Mouse (Mus musculus) megakaryocyte, embryonic 14.5 days (primary cell): Measurements from ENCODE around the gene Tmem104. TPM values are rescaled to one million over a fixed set of nuclear protein-coding genes. Genes with fewer than 3 reads are reported as not detected.

Source experiments
- H3K27me3 ChIP-seq: replicated peaks from 2 replicates; pipeline ENCODE3; 2012; ENCODE audit warnings: inconsistent platforms
- H3K36me3 ChIP-seq: replicated peaks from 2 replicates; pipeline ENCODE3; 2012; ENCODE audit warnings: low read length, inconsistent platforms, mixed read lengths
- H3K4me1 ChIP-seq: 2 replicates; pipeline ENCODE4 v1.6.1; 2012; ENCODE audit warnings: inconsistent platforms
- H3K4me3 ChIP-seq: replicated peaks from 2 replicates; pipeline ENCODE3; 2012; ENCODE audit warnings: moderate library complexity, mild to moderate bottlenecking, inconsistent platforms
- H3K9me3 ChIP-seq: 2 replicates; pipeline ENCODE4 v1.6.1; 2012; ENCODE audit warnings: inconsistent platforms
- FLI1 ChIP-seq: IDR thresholded peaks from 2 replicates; pipeline ENCODE4 v1.6.1; 2012; ENCODE audit warnings: low read length, inconsistent platforms, mixed read lengths
- GATA1 ChIP-seq: IDR thresholded peaks from 3 replicates; pipeline ENCODE4 v1.6.1; 2012; ENCODE audit warnings: mixed read lengths, low read length, inconsistent platforms, borderline replicate concordance
- polyA plus RNA-seq: library from polyadenylated mRNA; stranded (reverse); fragments of >175 nt; gene quantifications from 2 replicates; pipeline ENCODE4 v1.2.3, GENCODE M21; 2012; ENCODE audit warnings: low replicate concordance; ENCODE audit not compliant: insufficient read depth

Tmem104 gene
- polyA plus RNA-seq, 1 experiment, result 14.1 TPM

DNA sequence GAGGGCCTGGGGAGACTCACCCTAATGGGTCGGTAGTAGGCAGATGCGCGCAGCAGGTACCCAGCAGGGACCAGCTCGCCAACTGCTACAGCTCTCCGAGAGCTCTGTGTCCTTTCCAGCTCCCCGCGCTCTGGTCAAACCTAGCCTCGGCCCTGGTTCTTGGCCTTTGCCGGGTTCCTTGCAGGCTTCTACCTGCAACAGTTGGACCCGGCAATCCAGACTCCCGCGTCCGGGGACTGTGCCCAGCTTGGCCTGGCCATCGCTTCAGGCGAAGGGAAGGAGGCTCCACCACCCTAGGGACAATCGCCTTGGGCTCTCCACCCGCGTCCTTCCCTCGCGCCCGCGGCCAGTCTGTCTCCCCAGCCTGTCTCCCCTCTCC lies 79.1 kb downstream of the Tmem104 start:
- H3K4me3 ChIP-seq, result peak overlapping the region; percentile 59
- H3K36me3 ChIP-seq, result peaks cover 33% of the 10 kb centered on the region
- no peak for TF ChIP-seq GATA1
- TF ChIP-seq FLI1, result no peak
- peaks cover 37% of the 10 kb centered on the region for H3K4me1 ChIP-seq
- peaks cover 76% of the 10 kb centered on the region for H3K27me3 ChIP-seq
- no peaks in the 10 kb centered on the region for H3K9me3 ChIP-seq

DNA sequence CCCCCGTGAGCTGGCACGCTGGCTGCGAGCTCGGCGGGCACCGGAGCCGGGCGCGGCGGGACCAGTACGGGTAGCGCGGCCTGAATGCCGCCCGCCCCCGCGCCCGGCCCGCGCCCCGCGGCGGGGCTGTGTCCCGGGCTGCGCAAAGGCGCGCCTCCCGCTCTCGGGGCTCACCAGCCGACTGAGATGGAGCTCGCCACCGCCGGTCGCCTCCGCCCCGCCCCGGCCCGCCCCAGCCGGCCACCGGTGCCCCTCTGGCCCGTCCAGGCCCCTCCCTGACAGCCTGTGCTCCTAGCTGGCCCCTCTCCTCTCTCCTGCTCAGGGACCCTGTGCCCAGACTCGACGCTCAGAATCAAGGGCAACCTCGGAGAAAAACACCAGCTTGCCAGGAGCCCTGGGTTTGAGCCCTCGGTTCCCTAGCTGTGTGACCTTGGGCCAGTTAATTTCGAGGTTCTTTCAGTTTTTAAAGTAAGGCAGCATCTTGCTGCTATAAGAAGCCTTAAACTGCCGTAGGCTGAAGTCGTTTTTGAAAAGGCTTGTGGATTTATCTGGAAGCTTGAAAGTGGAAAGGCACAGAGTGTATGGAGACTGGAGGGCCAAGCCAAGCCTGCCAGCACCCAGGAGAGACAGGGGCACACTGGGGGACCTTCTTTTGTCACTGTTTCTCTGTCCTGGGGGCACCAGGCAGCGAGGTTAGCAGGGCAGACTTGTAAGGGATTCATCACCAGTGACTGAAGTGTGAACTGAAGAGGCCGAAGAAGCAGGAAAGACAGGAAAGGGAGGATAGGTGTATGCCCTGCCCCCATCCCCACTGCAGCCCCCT lies 80.0 kb downstream of the Tmem104 start, which contains the start of gene Grin2c:
Grin2c (minus strand) TSS at position 183 of the 823 bp plus-strand sequence.
- Histone ChIP-seq H3K9me3 (no peaks in the 10 kb centered on the region), H3K27me3 (peaks cover 67% of the 10 kb centered on the region), H3K36me3 (peaks cover 42% of the 10 kb centered on the region), H3K4me3 (peak within 1 kb of the TSS; percentile 59), H3K4me1 (peaks cover 37% of the 10 kb centered on the region)
- TF ChIP-seq GATA1 (no peak), FLI1 (no peak)

DNA sequence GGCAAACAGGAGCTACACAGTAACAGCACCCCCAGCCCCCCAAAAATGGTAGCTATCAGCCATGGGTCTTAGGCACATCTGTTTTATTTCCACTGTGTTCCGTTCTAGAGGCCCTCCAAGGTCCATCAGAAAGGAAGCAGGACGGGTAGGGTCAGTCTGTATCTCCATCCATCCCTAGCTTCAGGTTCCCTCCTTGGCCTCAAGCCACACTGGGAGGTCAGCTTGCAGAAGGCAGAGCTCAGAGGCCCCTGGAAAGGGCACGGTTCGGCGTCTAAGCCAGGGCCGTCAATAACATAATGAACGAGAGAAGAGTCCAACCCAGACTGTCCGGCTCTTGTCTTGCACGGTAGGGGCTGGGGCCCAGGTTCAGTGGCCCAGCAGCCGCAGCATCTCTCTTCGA lies 80.7 kb downstream of the Tmem104 start:
- Histone ChIP-seq H3K27me3 (peaks cover 61% of the 10 kb centered on the region), H3K4me3 (no peak overlapping the region), H3K9me3 (no peaks in the 10 kb centered on the region), H3K4me1 (peaks cover 41% of the 10 kb centered on the region), H3K36me3 (peaks cover 49% of the 10 kb centered on the region)
- no peak for TF ChIP-seq GATA1
- no peak for TF ChIP-seq FLI1

DNA sequence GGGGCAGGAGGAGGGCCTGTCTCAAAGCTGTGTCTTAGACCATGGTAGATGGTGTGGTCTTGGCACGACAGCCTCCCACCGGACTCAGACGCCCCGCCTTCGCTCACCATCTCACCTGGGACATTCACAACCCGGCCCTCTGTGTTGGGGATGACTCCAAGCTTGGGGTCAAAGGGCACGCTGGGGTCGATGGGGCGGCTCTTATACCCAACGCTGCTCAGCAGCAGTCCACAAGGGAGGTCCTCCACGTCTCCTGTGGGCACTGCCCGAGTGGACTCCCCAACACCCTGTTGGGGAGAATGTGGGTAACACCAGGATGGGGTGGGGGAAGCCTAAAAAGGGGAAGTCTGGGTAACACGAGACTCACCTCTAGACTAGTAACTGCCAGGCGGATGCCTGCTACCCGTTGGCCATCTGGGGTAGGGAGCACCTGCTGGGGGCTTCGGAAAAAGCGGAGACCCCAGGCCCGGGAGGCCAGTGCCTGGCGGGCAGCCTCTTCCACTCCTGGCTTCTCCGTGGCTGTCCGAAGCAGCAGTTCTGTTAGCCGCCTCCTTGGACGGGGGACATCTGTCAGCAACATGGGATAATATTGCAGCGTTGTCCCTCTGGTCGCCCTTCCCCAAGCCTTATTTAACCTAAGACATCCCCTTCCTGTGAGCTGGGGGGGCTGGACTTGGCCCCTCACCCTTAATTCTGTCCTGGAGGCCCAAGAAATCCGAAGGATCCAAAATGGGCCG lies 82.2 kb downstream of the Tmem104 start:
- H3K27me3 ChIP-seq, result peaks cover 46% of the 10 kb centered on the region
- peaks cover 46% of the 10 kb centered on the region for H3K4me1 ChIP-seq
- peaks cover 59% of the 10 kb centered on the region for H3K36me3 ChIP-seq
- H3K9me3 ChIP-seq, result no peaks in the 10 kb centered on the region
- TF ChIP-seq FLI1, result no peak
- TF ChIP-seq GATA1, result no peak
- no peak overlapping the region for H3K4me3 ChIP-seq

DNA sequence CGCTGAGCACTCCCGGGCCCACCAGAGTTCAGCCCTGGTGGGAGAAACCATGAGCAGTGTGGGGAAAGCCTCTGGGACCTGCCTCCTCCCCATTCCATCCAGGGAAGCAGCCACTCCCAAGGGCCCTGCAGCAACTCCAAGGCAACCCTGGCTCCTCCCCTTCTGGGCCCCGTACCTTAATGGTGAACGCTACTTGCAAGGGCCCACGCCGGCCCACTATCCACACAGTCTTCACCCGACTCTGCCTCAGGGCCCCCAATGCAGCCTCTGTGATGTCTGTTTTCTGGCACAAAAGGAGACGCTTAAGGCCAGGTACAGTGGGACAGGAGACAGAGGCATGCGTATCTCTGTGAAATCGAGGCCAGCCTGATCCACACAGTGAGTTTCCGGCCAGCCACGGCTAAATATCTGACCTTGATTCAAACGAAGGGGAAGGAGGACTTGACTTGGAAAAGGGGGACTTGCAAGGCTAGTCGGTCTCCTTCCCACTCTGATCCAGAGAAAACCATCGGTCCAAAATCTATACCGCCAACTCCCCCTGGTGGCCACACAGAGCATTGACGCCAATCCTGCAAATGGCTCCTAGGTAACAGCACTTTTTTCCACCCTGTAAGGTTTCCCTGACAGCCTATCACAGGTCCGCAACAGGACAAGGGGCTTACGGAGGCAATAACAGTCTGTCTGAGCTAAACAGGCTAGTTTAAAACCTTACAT lies 83.0 kb downstream of the Tmem104 start:
- no peak overlapping the region for H3K4me3 ChIP-seq
- no peaks in the 10 kb centered on the region for H3K9me3 ChIP-seq
- TF ChIP-seq GATA1 (no peak), FLI1 (no peak)
- H3K27me3 ChIP-seq, result peaks cover 38% of the 10 kb centered on the region
- H3K4me1 ChIP-seq, result peaks cover 46% of the 10 kb centered on the region
- peaks cover 63% of the 10 kb centered on the region for H3K36me3 ChIP-seq

DNA sequence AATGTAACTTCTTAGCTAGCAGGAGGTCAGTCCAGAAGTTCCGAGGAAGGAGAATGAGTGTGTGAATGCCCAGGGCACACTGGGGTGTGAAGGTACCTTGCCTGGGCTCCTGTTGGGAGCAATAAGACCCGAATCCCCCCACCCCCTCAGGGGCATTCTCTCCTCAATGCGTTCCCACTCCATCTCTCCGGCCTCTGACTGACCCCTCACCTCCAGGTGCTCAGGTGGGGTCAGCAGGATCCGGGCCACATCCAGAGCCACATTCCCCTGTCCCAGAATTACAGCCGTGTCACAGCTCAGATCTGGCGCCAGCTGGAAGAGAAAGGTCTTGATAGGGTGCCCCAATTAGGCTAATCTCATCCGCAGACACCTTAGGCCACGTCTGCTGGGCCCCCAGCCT lies 83.8 kb downstream of the Tmem104 start:
- Histone ChIP-seq H3K4me1 (peaks cover 46% of the 10 kb centered on the region), H3K27me3 (peaks cover 30% of the 10 kb centered on the region), H3K9me3 (no peaks in the 10 kb centered on the region), H3K4me3 (no peak overlapping the region), H3K36me3 (peaks cover 63% of the 10 kb centered on the region)
- TF ChIP-seq FLI1, result no peak
- no peak for TF ChIP-seq GATA1

DNA sequence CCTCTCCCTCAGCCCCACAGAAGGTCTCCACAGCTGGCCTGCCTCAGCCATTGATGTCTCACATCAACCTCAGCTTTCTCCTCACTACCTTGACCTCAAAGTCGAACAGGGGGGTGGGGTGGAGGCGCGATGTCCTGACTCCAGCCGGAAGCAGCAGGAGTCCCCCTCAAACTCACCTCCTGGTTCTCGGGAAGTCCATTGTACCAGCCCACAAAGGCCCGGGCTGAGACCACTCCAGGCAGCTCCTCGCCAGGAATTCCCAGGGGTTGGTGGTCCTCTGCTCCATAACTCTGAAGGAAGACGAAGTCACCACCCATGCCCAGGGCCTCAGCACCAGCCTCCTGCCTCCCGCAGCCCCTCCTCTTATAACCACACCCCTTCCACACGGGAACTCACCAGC lies 84.2 kb downstream of the Tmem104 start:
- H3K36me3 ChIP-seq, result peaks cover 63% of the 10 kb centered on the region
- H3K4me1 ChIP-seq, result peaks cover 46% of the 10 kb centered on the region
- H3K4me3 ChIP-seq, result no peak overlapping the region
- H3K27me3 ChIP-seq, result peaks cover 26% of the 10 kb centered on the region
- TF ChIP-seq FLI1, result no peak
- TF ChIP-seq GATA1, result no peak
- H3K9me3 ChIP-seq, result no peaks in the 10 kb centered on the region

DNA sequence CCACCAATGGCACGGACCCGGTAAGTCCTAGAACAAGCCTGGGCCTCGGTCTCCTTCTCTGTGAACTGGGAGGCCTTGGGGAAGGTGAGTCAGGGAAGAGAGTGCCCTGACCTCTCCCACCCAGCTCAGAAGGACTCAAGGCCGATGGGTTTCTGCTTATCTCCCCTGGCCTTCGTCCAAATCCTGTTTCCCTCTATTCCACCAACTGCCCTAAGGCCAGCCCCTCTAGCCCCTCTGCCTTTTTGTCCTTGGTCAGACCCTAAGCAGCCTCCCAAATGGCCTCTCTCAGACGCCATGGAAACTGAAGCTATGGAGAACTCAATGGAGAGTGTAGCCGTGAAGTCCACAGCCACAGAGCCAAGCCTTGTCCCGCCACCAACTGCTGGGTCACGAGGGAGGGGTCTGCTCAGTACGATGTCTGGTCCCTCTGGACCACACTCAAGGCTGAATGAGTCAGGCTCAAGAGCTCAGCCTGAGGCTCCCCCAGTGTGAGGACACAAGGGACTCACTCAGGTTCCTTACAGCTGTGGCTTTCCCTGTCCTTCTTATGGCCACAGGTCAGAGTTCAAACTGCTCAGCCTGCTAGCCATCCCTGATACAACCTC lies 85.7 kb downstream of the Tmem104 start:
- Histone ChIP-seq H3K27me3 (peaks cover 11% of the 10 kb centered on the region), H3K4me3 (no peak overlapping the region), H3K9me3 (no peaks in the 10 kb centered on the region), H3K4me1 (peaks cover 44% of the 10 kb centered on the region), H3K36me3 (peaks cover 60% of the 10 kb centered on the region)
- TF ChIP-seq GATA1 (no peak), FLI1 (no peak)

DNA sequence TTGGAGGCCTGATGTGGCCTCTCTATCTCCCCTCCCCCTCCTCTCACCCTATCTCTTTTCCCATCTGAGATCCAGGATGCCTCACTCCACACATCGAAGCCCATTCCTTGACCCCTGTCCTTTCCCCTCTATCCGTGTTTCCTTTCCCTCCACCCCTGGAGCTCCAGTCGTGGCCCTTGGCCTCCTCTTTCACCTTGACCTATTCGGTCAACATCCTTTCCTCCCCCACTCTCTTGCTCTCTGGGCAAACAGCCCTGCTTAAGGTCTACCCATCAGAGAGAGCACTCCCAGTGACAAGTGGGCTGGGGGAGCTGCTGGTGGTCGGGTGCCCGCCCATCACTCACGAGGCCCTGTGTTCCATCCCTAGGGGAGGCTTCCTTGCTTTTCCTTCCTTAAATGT lies 86.4 kb downstream of the Tmem104 start:
- TF ChIP-seq GATA1 (no peak), FLI1 (no peak)
- no peaks in the 10 kb centered on the region for H3K9me3 ChIP-seq
- peaks cover 52% of the 10 kb centered on the region for H3K4me1 ChIP-seq
- no peak overlapping the region for H3K4me3 ChIP-seq
- peaks cover 3% of the 10 kb centered on the region for H3K27me3 ChIP-seq
- H3K36me3 ChIP-seq, result peaks cover 53% of the 10 kb centered on the region
